Mouse (Mus musculus): ENCODE data around the gene Card9.

DNA sequence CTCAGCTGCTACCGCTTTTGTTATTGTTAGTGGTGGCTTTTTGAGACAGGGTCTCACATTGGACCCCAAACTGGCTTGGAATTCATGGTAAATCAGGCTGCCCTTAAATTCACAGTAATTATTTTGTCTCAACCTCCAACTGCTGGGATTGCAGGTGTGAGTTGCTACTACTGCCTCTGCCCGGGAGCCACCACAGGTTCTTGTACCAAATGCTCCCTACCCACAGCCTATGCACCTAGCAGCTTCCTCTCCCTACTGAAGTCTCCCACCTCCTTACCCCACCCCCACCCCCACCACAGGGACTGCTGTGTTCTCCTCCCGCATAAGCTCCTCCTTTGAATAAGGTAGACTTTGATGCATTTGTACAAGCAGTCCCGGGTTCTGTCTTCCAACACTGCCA is 4.5 kb downstream of the Card9 start:
- TF ChIP-seq CTCF (IDR thresholded peaks at IDR 0.05; ENCODE audit: low read depth) (no peak), EP300 (IDR thresholded peaks at IDR 0.05; ENCODE audit: low read depth) (no peak)

All from liver, embryonic 14.5 days (tissue).